Mouse (Mus musculus): ENCODE measurements around the gene Git2. TPM values are rescaled to one million over a fixed set of nuclear protein-coding genes. Genes with fewer than 3 reads are reported as not detected.
A peak's percentile ranks its signal among the peaks of the same experiment; 100 is the strongest.

Git2 gene
- 214 and 229 TPM in 2 replicates for total RNA-seq (2017)

GRCm38 (mm10) chr5:114775056-114775979 lies at the start of gene Git2:
Gene Git2, minus strand, starts transcription at chr5:114775517.
- no peak for ATAC-seq (ENCODE audit: extremely low read depth, insufficient number of reproducible peaks, low FRiP score, poor library complexity, severe bottlenecking)

GRCm38 (mm10) chr5:114824197-114824596 lies 48.9 kb upstream of the Git2 start:
- peak; percentile 72 for ATAC-seq (ENCODE audit: extremely low read depth, insufficient number of reproducible peaks, low FRiP score, poor library complexity, severe bottlenecking)

- ATAC-seq (ENCODE audit: extremely low read depth, insufficient number of reproducible peaks, low FRiP score, poor library complexity, severe bottlenecking) = peak; percentile 47
Measured at GRCm38 (mm10) chr5:114822796-114823688, 47.7 kb upstream of the Git2 start, which contains the start of gene 1500011B03Rik. Gene 1500011B03Rik, minus strand, starts transcription at chr5:114823468.

GRCm38 (mm10) chr5:114818124-114818523 lies 42.8 kb upstream of the Git2 start:
- ATAC-seq (ENCODE audit: extremely low read depth, insufficient number of reproducible peaks, low FRiP score, poor library complexity, severe bottlenecking) = no peak

- ATAC-seq (ENCODE audit: extremely low read depth, insufficient number of reproducible peaks, low FRiP score, poor library complexity, severe bottlenecking) = no peak
Measured at GRCm38 (mm10) chr5:114816599-114816998, 41.3 kb upstream of the Git2 start.

- ATAC-seq (ENCODE audit: extremely low read depth, insufficient number of reproducible peaks, low FRiP score, poor library complexity, severe bottlenecking) = peak; percentile 78
Measured at GRCm38 (mm10) chr5:114813525-114814181, 38.3 kb upstream of the Git2 start.

GRCm38 (mm10) chr5:114809826-114810225 lies 34.5 kb upstream of the Git2 start:
- ATAC-seq (ENCODE audit: extremely low read depth, insufficient number of reproducible peaks, low FRiP score, poor library complexity, severe bottlenecking) = no peak

- no peak for ATAC-seq (ENCODE audit: extremely low read depth, insufficient number of reproducible peaks, low FRiP score, poor library complexity, severe bottlenecking)
Measured at GRCm38 (mm10) chr5:114809181-114809756, 34.0 kb upstream of the Git2 start.

- no peak for ATAC-seq (ENCODE audit: extremely low read depth, insufficient number of reproducible peaks, low FRiP score, poor library complexity, severe bottlenecking)
Measured at GRCm38 (mm10) chr5:114808385-114808784, 33.1 kb upstream of the Git2 start.

- no peak for ATAC-seq (ENCODE audit: extremely low read depth, insufficient number of reproducible peaks, low FRiP score, poor library complexity, severe bottlenecking)
Measured at GRCm38 (mm10) chr5:114807893-114808292, 32.6 kb upstream of the Git2 start.

- no peak for ATAC-seq (ENCODE audit: extremely low read depth, insufficient number of reproducible peaks, low FRiP score, poor library complexity, severe bottlenecking)
Measured at GRCm38 (mm10) chr5:114807468-114807867, 32.2 kb upstream of the Git2 start.

- ATAC-seq (ENCODE audit: extremely low read depth, insufficient number of reproducible peaks, low FRiP score, poor library complexity, severe bottlenecking) = no peak
Measured at GRCm38 (mm10) chr5:114807063-114807462, 31.7 kb upstream of the Git2 start.

- no peak for ATAC-seq (ENCODE audit: extremely low read depth, insufficient number of reproducible peaks, low FRiP score, poor library complexity, severe bottlenecking)
Measured at GRCm38 (mm10) chr5:114806636-114807035, 31.3 kb upstream of the Git2 start.

GRCm38 (mm10) chr5:114805436-114806350 lies 30.4 kb upstream of the Git2 start:
- ATAC-seq (ENCODE audit: extremely low read depth, insufficient number of reproducible peaks, low FRiP score, poor library complexity, severe bottlenecking) = peak; percentile 87

- ATAC-seq (ENCODE audit: extremely low read depth, insufficient number of reproducible peaks, low FRiP score, poor library complexity, severe bottlenecking) = no peak
Measured at GRCm38 (mm10) chr5:114804958-114805357, 29.6 kb upstream of the Git2 start.

GRCm38 (mm10) chr5:114804335-114804734 lies 29.0 kb upstream of the Git2 start:
- no peak for ATAC-seq (ENCODE audit: extremely low read depth, insufficient number of reproducible peaks, low FRiP score, poor library complexity, severe bottlenecking)

- ATAC-seq (ENCODE audit: extremely low read depth, insufficient number of reproducible peaks, low FRiP score, poor library complexity, severe bottlenecking) = no peak
Measured at GRCm38 (mm10) chr5:114803231-114803630, 27.9 kb upstream of the Git2 start.

GRCm38 (mm10) chr5:114801841-114802240 lies 26.5 kb upstream of the Git2 start:
- no peak for ATAC-seq (ENCODE audit: extremely low read depth, insufficient number of reproducible peaks, low FRiP score, poor library complexity, severe bottlenecking)
